Mouse (Mus musculus) heart, adult 2 months (tissue): ENCODE measurements around the gene Gm10645. TPM values are rescaled to one million over a fixed set of nuclear protein-coding genes. Genes with fewer than 3 reads are reported as not detected.

Experiments
- DNase-seq, 2 experiments: peaks; one replicate each; pipeline ENCODE4 v3.0.0; 2021
- H3K27ac ChIP-seq: fragments of 200-600 bp; 2 replicates; pipeline ENCODE4 v1.8.1; 2022
- H3K27me3 ChIP-seq: fragments of 200-500 bp; 2 replicates; pipeline ENCODE4 v1.6.1; 2012; ENCODE audit warnings: mild to moderate bottlenecking, low read length, inconsistent platforms, mixed read lengths; ENCODE audit not compliant: control insufficient read depth, insufficient read depth
- H3K36me3 ChIP-seq: fragments of 200-500 bp; 2 replicates; pipeline ENCODE4 v1.6.1; 2012; ENCODE audit warnings: low read length, inconsistent platforms; ENCODE audit not compliant: control insufficient read depth, insufficient read depth
- H3K4me1 ChIP-seq: fragments of 200-500 bp; 2 replicates; pipeline ENCODE4 v1.6.1; 2011; ENCODE audit warnings: low read length; ENCODE audit not compliant: control insufficient read depth, insufficient read depth
- H3K4me3 ChIP-seq: fragments of 200-600 bp; 2 replicates; pipeline ENCODE4 v1.8.1; 2022
- H3K79me2 ChIP-seq: fragments of 200-500 bp; replicated peaks from 2 replicates; pipeline ENCODE4 v1.6.1; 2012; ENCODE audit warnings: mild to moderate bottlenecking, inconsistent platforms, low read length, moderate library complexity, mixed read lengths; ENCODE audit not compliant: control insufficient read depth, insufficient read depth
- H3K9ac ChIP-seq: fragments of 200-500 bp; 2 replicates; pipeline ENCODE4 v1.6.1; 2012; ENCODE audit warnings: low read depth, mild to moderate bottlenecking, control low read depth, inconsistent platforms, low read length, mixed read lengths
- CTCF ChIP-seq: fragments of 200-600 bp; IDR thresholded peaks from 2 replicates; pipeline ENCODE4 v1.8.1; 2022; ENCODE audit warnings: antibody characterized with exemption, mild to moderate bottlenecking, moderate library complexity
- EP300 ChIP-seq: fragments of 200-500 bp; IDR thresholded peaks from 2 replicates; pipeline ENCODE4 v1.6.1; 2011; ENCODE audit warnings: low read depth, low read length, control low read depth; ENCODE audit not compliant: insufficient read depth
- POLR2A ChIP-seq: fragments of 200-500 bp; IDR thresholded peaks from 2 replicates; pipeline ENCODE4 v1.6.1; 2011; ENCODE audit warnings: mild to moderate bottlenecking, low read depth, low read length, control low read depth; ENCODE audit not compliant: insufficient read depth
- WGBS: fragments of 180-500 bp; shearing (Covaris S2); methylation state at CpG from one replicate; pipeline ENCODE4 v1.1.7; 2018; 5-methylcytosine and 5-hydroxymethylcytosine counted together
- intact Hi-C: fragments of 180-260 bp; cut with DNase I; formaldehyde crosslinking; loops from one replicate; pipeline ENCODE4 v1.15.1; 2025
- polyA plus RNA-seq: library from polyadenylated mRNA; depleted of rRNA; stranded (reverse); fragments of >200 nt; gene quantifications from 2 replicates; pipeline ENCODE4 v1.2.3, GENCODE M21; 2012
- total RNA-seq, 2 experiments: library from RNA; stranded (reverse); gene quantifications; 2 replicates each; pipeline ENCODE4 v1.2.3; 2021

Gene Gm10645
- total and polyA plus RNA-seq, 3 experiments = 0.20 to 0.29 TPM; not detected in 1

- intact Hi-C loops = no loop called here
- Histone ChIP-seq H3K27me3 (no peaks in the 10 kb centered on the region), H3K9ac (no peak overlapping the region), H3K27ac (no peak overlapping the region), H3K4me3 (no peak overlapping the region), H3K4me1 (peaks cover 3% of the 10 kb centered on the region; the same call in 1 of the 2 replicates), H3K79me2 (no peaks in the 10 kb centered on the region), H3K36me3 (no peaks in the 10 kb centered on the region)
- WGBS = 84% methylated on average over 5 of the region's 5 CpGs
- no peak for DNase-seq
- TF ChIP-seq CTCF = no peak
- TF ChIP-seq POLR2A = no peak
- no peak for TF ChIP-seq EP300
Observed at GRCm38 (mm10) chr8:83182784-83183183, 16.8 kb upstream of the Gm10645 start.

GRCm38 (mm10) chr8:83181851-83182482 lies 16.0 kb upstream of the Gm10645 start:
- H3K36me3 ChIP-seq = no peaks in the 10 kb centered on the region
- no peaks in the 10 kb centered on the region for H3K27me3 ChIP-seq
- H3K4me3 ChIP-seq = no peak overlapping the region
- H3K9ac ChIP-seq = no peak overlapping the region
- TF ChIP-seq EP300 (no peak), CTCF (no peak), POLR2A (no peak)
- no peak overlapping the region for H3K27ac ChIP-seq
- peaks cover 4% of the 10 kb centered on the region; the same call in 1 of the 2 replicates for H3K4me1 ChIP-seq
- H3K79me2 ChIP-seq = no peaks in the 10 kb centered on the region
- WGBS = 86% methylated on average over 6 of the region's 6 CpGs
- intact Hi-C loops = no loop called here
- no peak for DNase-seq

- DNase-seq = peak in 1 of 2 experiments; percentile 7
- no peaks in the 10 kb centered on the region for H3K27me3 ChIP-seq
- H3K27ac ChIP-seq = no peak overlapping the region
- H3K36me3 ChIP-seq = no peaks in the 10 kb centered on the region
- WGBS = 19% methylated on average over 9 of the region's 9 CpGs
- intact Hi-C loops = no loop called here
- no peak overlapping the region for H3K9ac ChIP-seq
- TF ChIP-seq POLR2A (no peak), CTCF (peak; percentile 50), EP300 (no peak)
- H3K79me2 ChIP-seq = no peaks in the 10 kb centered on the region
- H3K4me1 ChIP-seq = peaks cover 4% of the 10 kb centered on the region; the same call in 1 of the 2 replicates
- no peak overlapping the region for H3K4me3 ChIP-seq
Observed at GRCm38 (mm10) chr8:83178228-83178742, 12.3 kb upstream of the Gm10645 start.

GRCm38 (mm10) chr8:83177317-83178195 lies 11.6 kb upstream of the Gm10645 start:
- whole genome bisulfite sequencing = 43% methylated on average over 11 of the region's 11 CpGs
- no peak overlapping the region for H3K27ac ChIP-seq
- H3K27me3 ChIP-seq = no peaks in the 10 kb centered on the region
- no peak for TF ChIP-seq CTCF
- TF ChIP-seq EP300 = no peak
- TF ChIP-seq POLR2A = no peak
- H3K79me2 ChIP-seq = no peaks in the 10 kb centered on the region
- H3K4me1 ChIP-seq = peaks cover 4% of the 10 kb centered on the region; the same call in 1 of the 2 replicates
- no peak for DNase-seq
- no peak overlapping the region for H3K4me3 ChIP-seq
- no peak overlapping the region for H3K9ac ChIP-seq
- H3K36me3 ChIP-seq = no peaks in the 10 kb centered on the region
- intact Hi-C loops = no loop called here

DNA sequence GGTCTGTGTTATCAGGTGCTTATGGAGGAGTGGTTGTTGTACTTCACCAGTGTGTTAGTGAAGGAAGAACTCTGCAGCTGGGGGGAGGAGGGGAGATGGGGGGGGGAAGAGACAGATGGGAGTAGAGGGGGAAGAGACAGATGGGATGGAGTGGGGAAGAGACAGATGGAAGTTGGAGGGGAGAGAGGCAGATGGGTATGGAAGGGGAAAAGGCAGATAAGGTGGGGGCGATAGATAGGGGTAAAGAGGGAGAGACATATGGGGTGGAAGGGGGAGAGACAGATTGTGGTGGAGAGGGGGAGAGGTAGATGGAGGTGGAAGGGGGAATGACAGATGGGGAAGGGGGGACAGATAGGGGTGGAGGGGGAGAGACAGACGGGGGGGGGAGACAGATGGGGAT lies 10.8 kb upstream of the Gm10645 start:
- Histone ChIP-seq H3K9ac (no peak overlapping the region), H3K27me3 (no peaks in the 10 kb centered on the region), H3K4me1 (peaks cover 4% of the 10 kb centered on the region; the same call in 1 of the 2 replicates), H3K79me2 (no peaks in the 10 kb centered on the region), H3K36me3 (no peaks in the 10 kb centered on the region), H3K27ac (no peak overlapping the region), H3K4me3 (no peak overlapping the region)
- DNase-seq = no peak
- WGBS = 75% methylated on average over 2 of the region's 2 CpGs
- intact Hi-C loops = no loop called here
- TF ChIP-seq EP300 (no peak), POLR2A (no peak), CTCF (no peak)
